Comparison of ENCODE assay signal across 8 mouse cellular contexts in the genomic region with DNA sequence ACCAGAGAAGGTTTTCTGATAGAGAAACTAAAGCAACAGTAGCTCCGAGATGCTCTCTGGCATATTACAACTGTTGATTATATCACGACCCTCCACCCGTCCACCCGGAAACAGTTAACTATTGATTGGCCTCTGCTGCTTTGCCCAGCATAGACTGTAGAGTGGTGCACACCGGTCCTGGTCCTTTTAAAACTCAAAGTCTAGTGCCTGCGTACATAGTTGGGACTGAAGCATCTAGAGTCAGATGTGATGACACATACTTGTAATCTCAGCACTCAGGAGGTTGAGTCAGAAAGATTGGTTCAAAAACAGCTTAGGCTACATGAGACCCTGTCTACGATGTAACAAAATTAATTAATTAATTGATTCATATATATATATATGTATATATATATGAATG. TPM values are rescaled to one million over a fixed set of nuclear protein-coding genes. Genes with fewer than 3 reads are reported as not detected.
DNase-seq lines count a peak whose midpoint lies in the region; ATAC-seq lines count a peak whose summit lies in the region.

No protein-coding gene starts in this region.

- no peak for DNase-seq in lung, postnatal 4 days
- no peak for DNase-seq in limb, embryonic 10.5 days (ENCODE audit: low spot score)
- DNase-seq in c-Kit-positive CD71-positive TER-119-positive erythroid progenitor cells, embryonic 14.5 days (ENCODE audit: low spot score): no peak
- DNase-seq in urinary bladder, adult 18-20 months (ENCODE audit: low spot score in 2 of 2): no peak
- no peak for DNase-seq in left cerebral cortex, postnatal 4 days

- peak overlapping the region; percentile 64 for H3K4me2 ChIP-seq in lung, embryonic 15.5 days
- peak overlapping the region; percentile 85 for H3K4me2 ChIP-seq in embryonic facial prominence, embryonic 12.5 days (replicated peaks)
- peak overlapping the region; percentile 75 for H3K4me2 ChIP-seq in neural tube, embryonic 14.5 days (ENCODE audit: low read depth, low read length)

- no peaks in the 10 kb centered on the region for H3K9me3 ChIP-seq in lung, embryonic 15.5 days
- H3K9me3 ChIP-seq in embryonic facial prominence, embryonic 12.5 days: no peaks in the 10 kb centered on the region
- H3K9me3 ChIP-seq in limb, embryonic 10.5 days (replicated peaks): no peaks in the 10 kb centered on the region
- no peaks in the 10 kb centered on the region for H3K9me3 ChIP-seq in neural tube, embryonic 14.5 days (ENCODE audit: control insufficient read depth, low read length)

- no peak for ATAC-seq in lung, embryonic 15.5 days (ENCODE audit: borderline replicate concordance, extremely low read depth, low FRiP score, low TSS enrichment)
- ATAC-seq in embryonic facial prominence, embryonic 12.5 days (ENCODE audit: insufficient number of reproducible peaks, insufficient read depth, low FRiP score, low TSS enrichment): no peak
- ATAC-seq in neural tube, embryonic 14.5 days (ENCODE audit: low read depth): peak; percentile 35; the same call in 1 of the 2 replicates

- H3K27ac ChIP-seq in lung, embryonic 15.5 days: no peak overlapping the region
- H3K27ac ChIP-seq in embryonic facial prominence, embryonic 12.5 days: no peak overlapping the region
- peak overlapping the region; percentile 86 for H3K27ac ChIP-seq in limb, embryonic 10.5 days
- H3K27ac ChIP-seq in neural tube, embryonic 14.5 days (ENCODE audit: low read depth, low read length): no peak overlapping the region

- H3K9ac ChIP-seq in lung, embryonic 15.5 days: peak overlapping the region; percentile 59
- H3K9ac ChIP-seq in embryonic facial prominence, embryonic 12.5 days: peak overlapping the region; percentile 63
- H3K9ac ChIP-seq in neural tube, embryonic 14.5 days (replicated peaks; ENCODE audit: low read depth, low read length): peak overlapping the region; percentile 51

- H3K36me3 ChIP-seq in lung, embryonic 15.5 days: 0 out of 2 replicates have a peak, but pooled peaks cover 4% of the 10 kb centered on the region
- H3K36me3 ChIP-seq in embryonic facial prominence, embryonic 12.5 days: peaks cover 8% of the 10 kb centered on the region
- H3K36me3 ChIP-seq in limb, embryonic 10.5 days: peaks cover 31% of the 10 kb centered on the region
- H3K36me3 ChIP-seq in neural tube, embryonic 14.5 days (ENCODE audit: control insufficient read depth, insufficient read depth, low read length): peaks cover 9% of the 10 kb centered on the region; the same call in 1 of the 2 replicates

- H3K4me3 ChIP-seq in lung, embryonic 15.5 days: peak overlapping the region; percentile 71
- H3K4me3 ChIP-seq in embryonic facial prominence, embryonic 12.5 days: peak overlapping the region; percentile 75
- peak overlapping the region; percentile 95 for H3K4me3 ChIP-seq in limb, embryonic 10.5 days
- H3K4me3 ChIP-seq in neural tube, embryonic 14.5 days (ENCODE audit: low read depth, low read length): peak overlapping the region; percentile 71

- WGBS in lung, embryonic 15.5 days: 18% methylated on average over 7 of the region's 7 CpGs
- 23% methylated on average over 7 of the region's 7 CpGs for WGBS in embryonic facial prominence, embryonic 12.5 days
- 32% methylated on average over 7 of the region's 7 CpGs for WGBS in limb, embryonic 10.5 days
- WGBS in neural tube, embryonic 14.5 days: 27% methylated on average over 7 of the region's 7 CpGs

- intact Hi-C loops in left cerebral cortex, postnatal 4 days (cut with DNase I): no loop called here

- no peaks in the 10 kb centered on the region for H3K27me3 ChIP-seq in lung, embryonic 15.5 days
- no peaks in the 10 kb centered on the region for H3K27me3 ChIP-seq in embryonic facial prominence, embryonic 12.5 days
- H3K27me3 ChIP-seq in limb, embryonic 10.5 days (ENCODE audit: low read depth, poor library complexity, severe bottlenecking): no peaks in the 10 kb centered on the region
- H3K27me3 ChIP-seq in neural tube, embryonic 14.5 days (ENCODE audit: control insufficient read depth, insufficient read depth, low read length): no peaks in the 10 kb centered on the region

- H3K4me1 ChIP-seq in lung, embryonic 15.5 days: peaks cover 20% of the 10 kb centered on the region
- H3K4me1 ChIP-seq in embryonic facial prominence, embryonic 12.5 days: peaks cover 8% of the 10 kb centered on the region
- H3K4me1 ChIP-seq in limb, embryonic 10.5 days: peaks cover 19% of the 10 kb centered on the region
- H3K4me1 ChIP-seq in neural tube, embryonic 14.5 days (ENCODE audit: control insufficient read depth, insufficient read depth, low read length): peaks cover 8% of the 10 kb centered on the region

RNA-seq across cellular contexts. Expression of a gene that starts 0.7 kb away (rescaled TPM):
- polyA plus RNA-seq in lung, embryonic 15.5 days (2015; fragmentation: Nextera tagmentation; extraction: Ambion mirVana): 32.6 and 35.1 TPM in 2 replicates
- 38.8 and 40.1 TPM in 2 replicates for polyA plus RNA-seq in embryonic facial prominence, embryonic 12.5 days (2016; fragmentation: Nextera tagmentation; extraction: Ambion mirVana)
- 40.3 and 40.5 TPM in 2 replicates for polyA plus RNA-seq in limb, embryonic 10.5 days (2016; fragmentation: Nextera tagmentation; extraction: Ambion mirVana)
- polyA plus RNA-seq in neural tube, embryonic 14.5 days (2014; fragmentation: Nextera tagmentation; extraction: Ambion mirVana): 18.8 and 23.9 TPM in 2 replicates
- total RNA-seq in left cerebral cortex, postnatal 4 days (2021): 10 to 100 TPM; 27.3 to 28.3 TPM

RNA-seq across cellular contexts. Expression of a gene that starts 18.4 kb away (rescaled TPM):
- polyA plus RNA-seq in lung, embryonic 15.5 days (2015; fragmentation: Nextera tagmentation; extraction: Ambion mirVana): not detected in 2 replicates
- not detected in 2 replicates for polyA plus RNA-seq in embryonic facial prominence, embryonic 12.5 days (2016; fragmentation: Nextera tagmentation; extraction: Ambion mirVana)
- not detected in 2 replicates for polyA plus RNA-seq in limb, embryonic 10.5 days (2016; fragmentation: Nextera tagmentation; extraction: Ambion mirVana)
- not detected in 2 replicates for polyA plus RNA-seq in neural tube, embryonic 14.5 days (2014; fragmentation: Nextera tagmentation; extraction: Ambion mirVana)
- total RNA-seq in left cerebral cortex, postnatal 4 days (2021): not detected

RNA-seq across cellular contexts. Expression of a gene that starts 43.6 kb away (rescaled TPM):
- polyA plus RNA-seq in lung, embryonic 15.5 days (2015; fragmentation: Nextera tagmentation; extraction: Ambion mirVana): 24.3 and 25.4 TPM in 2 replicates
- 37.0 and 37.9 TPM in 2 replicates for polyA plus RNA-seq in embryonic facial prominence, embryonic 12.5 days (2016; fragmentation: Nextera tagmentation; extraction: Ambion mirVana)
- polyA plus RNA-seq in limb, embryonic 10.5 days (2016; fragmentation: Nextera tagmentation; extraction: Ambion mirVana): 26.6 and 31.4 TPM in 2 replicates
- 32.8 and 38.6 TPM in 2 replicates for polyA plus RNA-seq in neural tube, embryonic 14.5 days (2014; fragmentation: Nextera tagmentation; extraction: Ambion mirVana)
- total RNA-seq in left cerebral cortex, postnatal 4 days (2021): 10 to 100 TPM; 74.2 to 76.6 TPM
